Comparison of ENCODE assay signal across 9 mouse cellular contexts in genomic region chr7:49400463-49400862, GRCm38 (mm10).
DNase-seq lines count a peak whose midpoint lies in the region; ATAC-seq and TF ChIP-seq lines count a peak whose summit lies in the region.
"Had no signal": no experiment of that assay in that cellular context is flagged by ENCODE, and none has a peak within 500 bp of the region (broad histone marks: within the 10 kb centered on the region; RNA-seq: fewer than 3 reads in every experiment).

No protein-coding gene starts in this region.

- peaks cover 3% of the 10 kb centered on the region for H3K4me1 ChIP-seq in heart, embryonic 11.5 days (ENCODE audit: control insufficient read depth, insufficient read depth, low read length)
- H3K4me1 ChIP-seq in lung, adult 2 months (ENCODE audit: control insufficient read depth, insufficient read depth, low read length): peaks cover 8% of the 10 kb centered on the region; the same call in 1 of the 2 replicates

- DNase-seq in heart, adult 11 months: peak; percentile 92
- DNase-seq in ovary, postnatal 36 days (ENCODE audit: low spot score): peak; percentile 18
- DNase-seq in ovary, adult 18-20 months (ENCODE audit: low spot score): no peak
- peak; percentile 44 for DNase-seq in lung, adult 2 months
- peak; percentile 72 for DNase-seq in urinary bladder, postnatal 14 days (ENCODE audit: low spot score)
- no peak for DNase-seq in frontal cortex, adult 2 months (ENCODE audit: extremely low spot score in 1 of 2, low spot score in 1 of 2)
- DNase-seq: liver, embryonic 13.5 days had no signal

- H3K9me3 ChIP-seq in heart, embryonic 11.5 days (replicated peaks; ENCODE audit: control insufficient read depth, low read length): no peaks in the 10 kb centered on the region
- H3K9me3 ChIP-seq: liver, embryonic 13.5 days had no signal

- TF ChIP-seq CTCF in lung, adult 2 months (IDR thresholded peaks at IDR 0.05; ENCODE audit: insufficient read depth, low read length): no peak

- no peak overlapping the region for H3K27ac ChIP-seq in heart, embryonic 11.5 days (ENCODE audit: low read depth, low read length)
- H3K27ac ChIP-seq: liver, embryonic 13.5 days had no signal

- no peaks in the 10 kb centered on the region for H3K36me3 ChIP-seq in heart, embryonic 11.5 days (ENCODE audit: control insufficient read depth, insufficient read depth, low read length)
- H3K36me3 ChIP-seq: liver, embryonic 13.5 days had no signal

- H3K9ac ChIP-seq in heart, embryonic 11.5 days (ENCODE audit: low read depth, low read length): no peak overlapping the region
- H3K9ac ChIP-seq: liver, embryonic 13.5 days had no signal

- no peak for TF ChIP-seq POLR2A in lung, adult 2 months (IDR thresholded peaks at IDR 0.05; ENCODE audit: borderline replicate concordance, extremely low read depth, low read depth, low read length)

- no peak for ATAC-seq in heart, embryonic 11.5 days (replicated peaks; ENCODE audit: insufficient number of reproducible peaks, low FRiP score, low TSS enrichment)
- no peak for ATAC-seq in megakaryocyte progenitor cell, adult 5-6 weeks (replicated peaks; ENCODE audit: poor library complexity)

- no peaks in the 10 kb centered on the region for H3K27me3 ChIP-seq in heart, embryonic 11.5 days (ENCODE audit: control insufficient read depth, insufficient read depth, low read length)
- H3K27me3 ChIP-seq: liver, embryonic 13.5 days had no signal

- 73% methylated on average over 19 of the region's 19 CpGs for WGBS in heart, embryonic 11.5 days (ENCODE audit: insufficient replicate concordance)
- 72% methylated on average over 19 of the region's 19 CpGs for WGBS in lung, adult 2 months

- no peak overlapping the region for H3K4me2 ChIP-seq in heart, embryonic 11.5 days
- H3K4me2 ChIP-seq: liver, embryonic 13.5 days had no signal

- no peak overlapping the region for H3K4me3 ChIP-seq in heart, embryonic 11.5 days (ENCODE audit: low read depth, low read length)
- no peak overlapping the region for H3K4me3 ChIP-seq in lung, adult 2 months (replicated peaks; ENCODE audit: extremely low read depth, low read depth, low read length)
- H3K4me3 ChIP-seq: liver, embryonic 13.5 days had no signal

Comparison
In these comparisons a context has a peak if more than half of its experiments do, and no peak if none do; other contexts are left out.
1. DNase-seq: peak in heart, adult 11 months (single experiment), ovary, postnatal 36 days (single experiment), lung, adult 2 months (single experiment) and urinary bladder, postnatal 14 days (single experiment); none in ovary, adult 18-20 months (single experiment) and frontal cortex, adult 2 months (0 of 2).